Mouse (Mus musculus) c-Kit-negative CD71-positive TER-119-positive erythroid progenitor cells, embryonic 14.5 days (primary cell): ENCODE results near the gene Lhx4.

Source experiments
- DNase-seq: peaks from one replicate; pipeline ENCODE4 v3.0.0-alpha.2; 2013; ENCODE audit warnings: low read depth, low spot score

The Lhx4 gene

DNA sequence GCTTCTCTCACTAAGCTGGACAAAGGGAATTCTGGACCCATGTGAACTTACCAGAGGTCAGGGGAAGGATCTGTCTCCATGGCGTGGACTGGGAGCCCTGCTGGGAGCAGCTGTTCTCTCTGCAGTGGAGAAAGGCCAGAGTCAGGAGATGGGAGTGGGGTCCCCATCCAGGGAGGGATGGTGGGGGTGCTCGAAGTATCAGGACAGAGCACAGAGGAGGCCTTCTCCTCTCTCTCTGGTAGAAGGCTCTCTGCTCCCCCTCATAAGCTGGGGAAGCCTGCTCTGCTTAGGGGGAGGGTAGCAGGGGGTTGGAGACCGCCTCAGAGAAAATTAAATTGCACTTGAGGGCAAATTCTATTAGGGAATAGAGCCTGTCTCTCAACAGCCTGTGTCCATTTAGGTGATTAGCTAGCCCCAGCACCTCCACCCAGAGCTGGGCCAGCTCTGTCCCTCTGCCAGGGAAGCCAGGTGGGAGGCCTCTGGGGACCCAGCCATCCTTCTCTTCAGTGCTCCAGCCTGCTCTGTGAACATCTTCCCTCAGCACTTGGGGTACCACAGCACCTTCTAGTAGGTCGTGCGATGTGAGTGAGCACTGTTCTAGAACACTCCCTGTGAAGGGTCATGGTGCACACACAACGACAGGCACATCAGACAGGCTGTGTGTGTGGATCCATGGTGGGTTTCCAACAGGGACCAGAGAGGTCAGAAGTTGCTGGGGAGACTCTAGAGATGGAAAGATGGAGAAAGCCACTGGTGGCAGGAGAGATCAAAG is at the start of gene Lhx4:
Gene Lhx4 (minus strand): TSS at position 201 of the 772 bp plus-strand sequence.
- no peak for DNase-seq

DNA sequence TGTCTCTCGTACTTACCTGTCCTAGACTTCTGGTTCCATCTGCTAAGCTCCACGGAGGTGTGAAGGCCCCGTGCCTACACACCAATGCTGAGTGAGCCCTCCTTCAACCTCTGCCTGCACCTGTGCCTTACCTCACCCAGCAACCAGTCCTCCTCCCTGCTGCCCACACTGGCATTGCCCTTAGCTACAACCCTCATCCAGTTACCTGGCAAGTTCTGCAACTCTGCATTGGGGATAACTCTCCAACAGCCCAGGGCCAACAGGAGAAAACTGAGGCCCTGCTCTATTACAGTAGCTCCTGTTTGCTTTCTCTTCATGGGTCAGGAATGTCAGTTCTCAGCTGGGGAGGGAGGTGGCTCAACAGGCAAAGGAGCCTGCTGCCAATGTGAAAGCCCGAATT is 46.5 kb upstream of the Lhx4 start:
- DNase-seq, result no peak

DNA sequence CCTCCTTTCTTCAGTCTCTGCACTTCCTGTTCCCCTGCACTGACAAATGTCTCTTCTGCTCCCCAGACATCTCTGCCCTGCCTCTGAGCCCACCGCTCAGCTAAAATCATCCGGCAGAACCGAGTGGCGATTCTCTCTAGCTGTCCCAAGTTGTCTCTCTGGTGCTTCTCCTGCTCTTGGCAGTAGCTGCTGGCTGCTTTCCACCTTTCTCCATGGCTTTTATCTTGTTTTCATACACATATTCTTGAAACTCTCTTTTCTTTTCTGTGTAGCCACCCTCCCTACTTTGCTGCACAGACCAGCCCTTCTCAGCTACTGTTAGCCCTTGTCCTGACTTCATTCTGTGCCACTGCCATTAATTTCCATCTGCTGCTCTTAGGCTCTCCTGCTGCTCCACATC is 45.9 kb upstream of the Lhx4 start:
- no peak for DNase-seq

DNA sequence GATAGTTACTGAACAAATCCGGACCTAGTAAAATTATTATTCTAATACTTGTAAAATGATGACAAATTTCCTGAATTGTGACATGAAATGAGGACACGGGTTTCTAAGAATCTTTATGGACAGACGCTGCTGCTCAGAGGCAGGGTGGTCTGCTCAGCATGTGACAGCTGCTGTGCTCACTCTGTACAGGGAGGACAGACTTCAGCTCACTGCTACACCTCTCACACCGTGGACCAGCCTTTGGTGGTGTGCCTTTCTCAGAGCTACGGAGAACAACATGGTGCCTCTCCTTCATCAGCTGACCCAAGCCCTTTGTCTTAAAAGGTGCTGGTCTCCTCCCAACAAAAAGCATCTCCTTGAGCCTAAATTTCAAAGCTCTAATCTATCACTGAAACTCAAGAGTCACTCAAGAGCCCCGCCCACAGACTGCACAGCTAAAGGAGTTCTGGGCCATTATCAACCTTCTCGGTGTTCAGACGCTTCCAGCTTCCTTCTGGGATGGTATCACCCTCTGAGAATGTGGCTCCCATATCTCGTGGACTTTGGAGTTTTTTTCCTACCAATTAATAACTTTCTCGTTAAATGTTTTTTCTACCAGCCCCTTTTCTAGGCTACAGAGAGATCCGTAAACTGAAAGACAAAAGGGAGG is 45.4 kb upstream of the Lhx4 start:
- no peak for DNase-seq

DNA sequence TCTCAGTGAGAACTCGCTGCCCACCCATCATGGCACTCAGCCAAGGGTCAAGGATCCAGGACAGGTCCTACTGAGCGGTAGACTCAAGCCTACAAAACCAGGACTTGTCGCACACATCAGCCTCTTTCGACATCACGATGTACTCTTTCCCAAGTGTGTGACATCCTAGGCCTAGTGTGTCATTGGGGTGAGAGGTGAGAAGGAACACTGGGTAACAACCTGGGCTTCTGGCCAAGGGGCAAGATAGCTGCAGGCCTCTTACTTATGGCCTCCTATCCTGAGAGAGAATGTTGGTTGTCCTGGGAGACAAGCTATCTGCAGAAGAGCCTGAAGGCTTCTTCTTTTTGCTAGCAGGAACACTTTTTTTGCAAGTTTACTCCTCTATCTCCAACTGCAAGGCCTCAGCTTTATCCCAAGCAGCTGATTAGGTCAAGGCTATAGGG is 44.3 kb upstream of the Lhx4 start:
- DNase-seq, result no peak

DNA sequence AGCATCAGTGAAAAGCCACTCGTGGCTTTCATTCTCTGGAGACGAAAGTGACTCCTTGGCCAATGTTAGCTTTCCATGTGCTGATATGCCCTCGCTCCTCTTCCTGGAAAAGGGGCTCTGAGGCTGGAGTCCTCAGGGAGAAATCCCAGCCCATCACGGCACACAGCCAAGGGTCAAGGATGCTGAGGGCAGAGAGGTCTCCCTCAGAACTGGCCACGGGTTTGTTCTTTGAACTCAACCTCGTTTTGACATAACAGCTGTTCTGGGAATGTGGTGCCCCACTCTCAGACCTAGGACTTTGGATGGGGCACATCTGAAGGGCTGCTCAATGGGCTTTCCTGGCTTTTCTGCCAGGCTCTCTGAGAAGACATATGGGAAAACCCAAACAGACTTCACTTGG is 43.4 kb upstream of the Lhx4 start:
- no peak for DNase-seq

DNA sequence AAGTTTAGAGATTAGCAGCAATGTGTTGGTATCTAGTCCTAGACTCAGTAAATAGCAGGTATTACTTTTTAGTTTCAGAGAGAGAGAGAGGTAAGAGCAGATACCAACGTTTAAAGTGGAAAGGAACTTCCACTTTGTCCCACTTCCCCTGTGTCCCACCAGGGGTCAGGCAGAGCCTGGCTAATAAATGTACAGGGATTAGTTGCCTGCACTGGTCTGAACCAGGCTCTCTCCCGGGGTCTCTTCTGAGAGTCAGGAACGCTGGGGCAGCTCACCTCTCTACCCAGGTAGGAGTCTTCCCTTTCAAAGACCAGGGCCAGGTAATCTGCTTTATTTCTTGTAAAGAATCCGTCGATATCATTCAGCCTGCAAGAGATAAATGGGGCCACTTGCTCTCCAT is 40.4 kb upstream of the Lhx4 start:
- DNase-seq, result no peak

DNA sequence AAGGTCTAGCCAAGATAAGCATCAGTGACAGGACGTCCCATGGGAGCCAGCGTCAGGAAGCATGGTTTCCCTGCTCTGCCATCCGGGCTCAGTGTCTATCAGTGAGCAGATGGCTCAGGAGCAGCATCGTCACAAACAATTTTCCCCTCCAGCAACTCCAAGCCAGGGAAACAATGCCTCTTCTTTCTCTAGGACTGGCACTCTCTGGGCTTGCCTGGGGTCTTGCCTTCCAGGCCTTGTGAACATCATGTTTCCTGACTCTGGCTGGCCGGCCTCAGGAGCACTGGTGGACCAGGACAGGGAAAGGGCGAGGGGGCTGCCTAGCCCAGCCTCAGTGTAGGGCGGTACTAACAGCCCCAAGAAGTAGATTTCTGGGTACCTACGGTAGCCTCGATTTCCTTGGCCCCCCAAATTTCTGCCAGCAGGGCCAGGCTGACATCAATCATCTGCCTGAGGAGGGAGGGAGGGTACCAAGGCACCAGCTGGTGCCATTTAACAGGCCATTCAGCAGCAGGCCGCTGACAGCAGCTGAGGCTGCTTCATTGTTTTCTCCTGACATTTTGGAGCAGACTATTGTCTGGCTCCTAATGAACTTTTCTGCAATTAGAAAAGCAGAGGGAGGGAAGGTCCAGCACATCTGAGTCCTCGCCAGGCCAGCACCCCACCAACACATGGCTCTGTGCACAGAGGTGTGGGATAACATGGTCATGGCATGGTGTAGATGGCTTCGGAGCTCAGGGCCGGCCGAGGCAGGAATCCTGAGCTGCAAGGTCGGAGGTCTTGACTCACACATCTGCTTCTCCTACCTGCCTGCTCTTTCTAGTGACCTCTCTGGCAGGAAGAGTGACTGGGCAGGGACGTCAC is 38.9 kb upstream of the Lhx4 start:
- no peak for DNase-seq

DNA sequence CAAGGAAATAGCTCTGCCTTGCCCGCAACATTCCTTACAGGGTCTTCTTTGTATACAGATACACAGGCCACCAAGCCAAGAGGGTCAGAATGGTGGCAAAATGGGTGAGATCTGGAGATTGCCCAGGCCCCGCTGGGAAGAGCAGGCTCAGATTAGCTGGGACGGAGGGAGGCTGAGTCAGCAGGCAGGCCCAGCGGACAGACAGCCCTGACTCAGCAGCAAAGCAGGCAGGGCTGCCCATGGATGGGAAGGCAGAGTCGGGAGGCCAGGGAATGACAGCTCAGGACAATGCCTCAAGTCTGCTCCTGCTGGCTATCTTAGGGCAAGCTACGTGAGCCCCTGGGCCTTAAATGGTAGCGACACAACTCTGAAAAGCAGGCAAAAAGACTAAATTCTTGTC is 34.4 kb upstream of the Lhx4 start:
- DNase-seq, result no peak

DNA sequence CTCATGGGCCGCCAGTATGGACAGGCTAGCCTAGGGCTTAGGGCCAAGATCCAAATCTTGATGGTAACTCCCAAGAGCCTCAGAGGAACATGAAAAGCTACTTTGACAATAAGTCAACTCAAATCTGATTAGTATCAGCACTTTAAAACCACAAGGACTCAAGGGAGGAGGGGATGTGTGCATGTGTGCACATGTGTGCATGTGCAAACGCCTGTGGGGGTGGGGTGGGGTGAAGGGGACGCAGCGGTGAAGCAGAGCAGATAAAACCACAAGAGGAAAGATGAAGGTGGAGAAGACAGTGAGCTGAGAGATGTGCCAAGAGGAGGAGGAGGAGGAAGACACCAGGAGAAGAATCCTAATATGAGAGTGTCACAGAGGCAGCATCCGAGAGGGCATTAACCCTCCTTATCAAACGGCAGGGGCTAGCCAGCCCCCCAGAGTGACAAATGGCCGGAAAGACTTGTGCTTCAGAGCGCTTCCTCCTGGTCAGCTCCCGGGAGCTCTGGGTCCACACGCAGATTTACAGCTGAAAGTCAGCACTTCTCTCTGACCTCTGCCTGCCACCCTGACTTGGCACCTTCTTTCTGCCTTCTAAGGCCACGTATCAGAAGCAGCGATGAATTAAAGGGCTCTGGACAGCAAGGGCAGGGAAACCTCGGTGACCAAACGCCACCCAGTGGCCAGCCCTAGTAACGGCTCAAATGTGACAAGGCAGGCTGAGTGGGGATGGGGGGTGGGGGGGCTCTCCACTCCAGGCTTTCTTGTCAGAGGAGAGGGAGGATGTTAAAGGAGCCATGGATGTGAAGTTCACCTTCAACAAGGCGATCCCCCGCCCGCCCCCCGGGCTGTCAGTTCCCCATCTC is 33.1 kb upstream of the Lhx4 start:
- no peak for DNase-seq

DNA sequence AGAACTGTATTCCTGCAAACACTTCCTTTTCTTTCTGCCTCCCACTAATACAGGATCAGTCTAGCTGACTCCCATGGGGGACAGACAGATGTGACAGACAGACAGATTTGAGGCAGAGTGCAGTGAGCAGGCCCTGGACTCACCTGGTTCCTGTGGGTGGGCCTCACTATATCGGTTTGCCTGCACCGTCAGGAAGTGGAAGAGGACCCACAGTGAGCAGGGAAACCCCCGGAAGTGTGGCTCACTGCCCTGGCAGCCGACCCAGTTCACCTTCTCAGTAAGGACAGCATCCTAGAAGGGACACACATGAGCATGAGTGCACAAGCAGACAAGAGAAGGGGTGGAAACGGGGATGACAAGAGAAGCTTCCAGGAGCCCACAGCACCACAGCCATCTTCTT is 30.9 kb upstream of the Lhx4 start:
- DNase-seq, result no peak

DNA sequence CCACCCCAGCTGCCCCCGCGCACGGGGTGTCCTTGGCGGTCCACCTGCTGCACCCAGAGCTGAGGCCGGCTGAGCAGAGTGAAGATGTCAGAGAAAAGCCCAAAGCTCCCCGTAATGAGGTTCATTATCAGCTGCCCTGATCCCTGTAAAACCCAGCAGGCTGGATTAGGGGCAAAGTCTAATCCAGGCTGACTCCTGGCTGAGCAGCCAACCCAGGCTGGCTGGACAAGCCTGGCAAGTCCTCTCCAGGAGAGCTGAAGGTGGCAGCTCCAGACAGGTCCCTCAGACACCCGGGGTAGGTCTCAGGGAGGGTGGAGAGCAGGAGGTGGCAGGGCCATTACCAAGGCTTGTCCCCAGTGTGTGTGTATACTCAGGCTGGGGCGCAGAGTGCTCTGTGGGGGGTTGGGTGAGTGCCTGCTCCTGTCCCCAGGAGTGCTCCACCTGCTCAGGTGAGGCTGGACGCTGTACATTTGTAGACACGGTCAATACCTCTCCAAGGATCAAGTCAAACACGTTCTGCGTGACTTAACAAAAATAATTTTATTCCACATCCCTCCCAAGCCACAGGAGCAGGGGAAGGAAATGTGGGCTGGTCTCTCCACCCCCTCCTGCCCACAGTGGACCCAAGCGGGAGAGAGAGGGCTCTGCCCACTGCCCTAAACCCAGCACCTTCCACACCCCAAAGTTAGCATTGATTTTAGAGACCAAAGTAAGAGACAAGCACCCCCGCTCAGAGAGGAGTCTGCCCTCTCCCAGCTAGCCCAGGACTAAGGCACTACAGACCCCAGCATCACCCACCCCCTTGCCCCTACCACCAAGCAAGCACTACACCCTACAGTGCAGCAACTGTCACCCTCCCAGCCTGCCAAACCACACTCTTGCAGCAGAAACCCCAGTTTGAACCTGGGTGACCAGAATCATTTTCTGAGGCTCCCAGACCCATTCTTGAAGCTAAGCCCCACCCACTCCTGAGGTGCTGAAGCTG is 26.4 kb upstream of the Lhx4 start:
- DNase-seq, result no peak

DNA sequence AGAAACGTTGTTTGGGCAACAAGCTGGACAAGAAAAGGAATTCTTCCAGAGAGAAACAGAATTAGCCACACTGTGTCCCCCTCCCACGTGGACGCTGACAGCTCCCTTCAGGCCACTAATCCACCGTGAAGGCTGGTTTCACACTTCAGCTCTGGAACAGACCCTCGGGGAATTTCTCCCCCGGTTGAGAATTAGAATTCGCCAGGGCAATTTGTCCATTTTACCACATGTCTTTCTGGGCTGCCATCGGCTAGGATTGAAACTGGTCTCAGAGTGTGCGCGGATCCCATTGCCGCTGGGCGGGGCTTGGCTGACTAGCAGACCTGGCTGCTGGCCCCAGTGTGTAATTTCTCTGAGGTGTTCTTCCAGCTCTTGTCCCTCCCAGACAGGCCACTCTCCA is 7.7 kb upstream of the Lhx4 start:
- no peak for DNase-seq

DNA sequence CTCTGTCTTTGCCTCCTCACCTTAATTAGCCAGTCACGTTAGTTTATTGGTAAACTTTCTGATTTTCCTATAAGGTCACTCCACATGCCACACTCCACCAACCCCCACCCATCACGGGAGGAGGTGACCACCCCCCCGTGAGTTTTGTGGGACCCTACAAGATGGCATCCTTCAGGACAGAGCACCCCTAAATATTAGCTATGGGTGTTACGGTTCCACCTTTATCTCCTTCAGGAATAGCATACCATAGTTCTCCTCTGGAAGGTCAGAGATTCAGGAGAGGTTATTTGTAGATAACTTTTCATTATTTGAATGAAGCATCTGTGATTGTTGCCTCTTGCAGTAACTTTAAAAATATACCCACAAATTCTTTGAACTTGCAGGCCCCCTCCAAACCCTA is 7.2 kb upstream of the Lhx4 start:
- no peak for DNase-seq

DNA sequence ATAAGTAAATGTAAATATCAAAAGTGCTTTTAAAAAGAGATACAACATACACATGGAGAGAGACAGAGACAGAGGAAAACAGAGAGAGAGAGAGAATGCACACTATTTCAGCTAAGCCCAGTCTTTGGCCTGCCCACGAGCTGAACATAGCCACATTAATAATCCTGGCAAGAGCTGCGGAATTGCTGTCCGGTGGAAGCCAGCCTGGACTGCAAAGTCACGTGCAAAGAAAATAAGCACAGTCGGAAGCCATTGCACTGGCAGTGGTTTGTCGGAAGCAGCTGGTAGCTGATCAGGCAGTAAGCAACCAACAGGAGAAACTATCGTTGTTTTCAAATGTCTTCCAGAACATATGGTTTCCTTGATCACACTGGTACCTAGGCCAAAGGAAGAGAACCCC is 6.1 kb upstream of the Lhx4 start:
- DNase-seq, result no peak

DNA sequence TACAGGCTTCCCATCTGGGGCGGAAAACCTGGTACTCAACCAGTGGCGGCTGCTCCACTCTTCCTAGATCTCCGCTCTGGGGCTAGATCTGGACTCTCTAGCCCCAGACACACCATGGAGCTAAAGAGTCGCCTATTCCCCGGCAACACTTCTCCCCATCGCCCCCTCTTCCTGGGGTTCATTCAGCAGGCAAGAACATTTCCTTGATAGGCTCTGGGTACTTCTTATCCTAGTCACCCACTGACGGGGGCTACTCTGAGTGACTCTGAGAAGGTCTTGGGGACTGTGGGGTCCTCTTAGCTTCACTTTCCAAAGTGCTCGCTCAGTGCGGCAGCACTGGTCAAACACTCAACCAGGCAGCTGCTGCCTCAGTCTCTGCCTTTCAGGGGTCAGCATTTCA is 1.9 kb upstream of the Lhx4 start:
- no peak for DNase-seq

DNA sequence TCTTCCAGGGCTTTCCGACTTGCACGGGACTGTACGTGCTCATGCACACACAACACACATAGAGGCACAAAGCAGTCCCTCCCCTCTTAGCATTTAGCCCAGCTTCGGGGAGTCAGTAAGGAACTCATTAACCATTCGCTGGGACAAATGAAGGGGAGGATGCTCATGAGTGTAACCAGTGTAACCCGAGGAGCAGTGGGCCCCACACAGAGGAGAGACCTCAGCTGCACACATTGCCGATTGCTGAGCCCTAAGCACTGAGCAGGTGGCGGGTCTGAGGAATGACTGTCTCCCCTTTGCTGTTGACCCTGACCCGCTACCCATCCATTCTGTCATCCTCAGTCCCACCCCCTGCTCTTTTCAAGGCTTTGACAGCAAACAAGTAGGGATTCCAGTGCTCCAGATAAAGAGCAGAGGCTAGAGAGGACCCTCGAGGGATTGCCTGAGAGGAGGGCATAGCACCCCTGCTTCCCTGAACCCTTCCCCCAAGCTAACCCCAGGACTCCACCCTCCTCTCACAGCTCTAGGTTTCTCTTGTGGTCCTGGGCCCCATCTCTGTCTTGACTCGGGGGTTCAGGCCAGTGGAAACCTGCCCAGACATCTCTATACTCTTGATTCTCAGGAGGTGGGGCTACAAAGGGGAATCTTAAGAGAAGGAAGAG is 836 bp downstream of the Lhx4 start:
- DNase-seq, result no peak

DNA sequence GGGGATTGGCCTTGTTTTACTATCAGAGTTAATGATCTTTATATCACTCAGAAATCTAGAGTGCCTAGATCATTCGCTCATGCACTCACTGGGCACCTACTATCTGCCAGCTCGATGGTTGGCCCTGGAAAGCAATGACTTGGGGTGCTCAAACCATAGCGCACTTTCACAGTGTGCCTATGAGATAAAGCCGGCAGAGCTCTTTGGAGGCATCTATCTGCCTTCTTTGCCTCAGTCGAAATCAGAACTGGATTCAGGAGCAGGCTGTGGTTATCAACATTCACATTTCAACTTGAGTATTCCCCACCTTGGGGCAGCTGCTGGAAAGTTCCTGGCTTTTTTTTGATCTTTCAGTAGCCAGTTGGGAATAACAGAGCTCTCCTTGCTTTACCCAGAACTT is 3.6 kb downstream of the Lhx4 start:
- no peak for DNase-seq

DNA sequence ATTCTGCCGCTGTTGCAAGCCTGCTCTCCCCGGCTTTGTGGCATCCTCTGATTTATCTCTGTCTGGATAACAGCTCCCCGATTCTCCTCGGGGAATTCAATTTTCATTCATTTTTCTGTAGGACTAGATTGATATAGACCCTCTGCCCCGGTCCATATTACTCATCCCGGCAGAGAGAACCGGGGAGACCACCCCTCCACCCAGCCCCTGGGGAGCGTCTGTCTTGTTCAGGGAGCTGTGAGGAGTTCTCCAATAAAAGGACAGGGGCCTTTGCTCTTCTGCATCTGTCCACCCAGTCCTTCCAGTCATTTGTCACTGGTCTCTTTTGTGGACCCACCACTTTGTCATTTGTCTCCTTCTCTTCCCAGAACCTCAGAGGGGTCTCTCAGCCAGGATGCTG is 4.5 kb downstream of the Lhx4 start:
- no peak for DNase-seq
